Mouse (Mus musculus): ENCODE data around the gene Cry2. TPM values are rescaled to one million over a fixed set of nuclear protein-coding genes. Genes with fewer than 3 reads are reported as not detected.
"Not testable (repeated sequence)": the region's sequence is repeated elsewhere in the genome, so short reads cannot be mapped to it uniquely, and the experiment has no call there.

Cry2 gene
- total RNA-seq, 2 experiments from 2014 or later = 22.7 to 27.3 TPM

- peak; percentile 62 for DNase-seq
- intact Hi-C loops (cut with DNase I; ENCODE audit: low total_unique reads) = no loop called here
These were observed 9.2 kb downstream of the Cry2 start for GRCm38 (mm10) chr2:92424462-92425308.

GRCm38 (mm10) chr2:92423702-92424461 lies 10.0 kb downstream of the Cry2 start:
- intact Hi-C loops (cut with DNase I; ENCODE audit: low total_unique reads) = no loop called here
- peak; percentile 96 for DNase-seq

- DNase-seq = no peak
- intact Hi-C loops (cut with DNase I; ENCODE audit: low total_unique reads) = no loop called here
These were observed 10.7 kb downstream of the Cry2 start for GRCm38 (mm10) chr2:92423156-92423555.

DNA sequence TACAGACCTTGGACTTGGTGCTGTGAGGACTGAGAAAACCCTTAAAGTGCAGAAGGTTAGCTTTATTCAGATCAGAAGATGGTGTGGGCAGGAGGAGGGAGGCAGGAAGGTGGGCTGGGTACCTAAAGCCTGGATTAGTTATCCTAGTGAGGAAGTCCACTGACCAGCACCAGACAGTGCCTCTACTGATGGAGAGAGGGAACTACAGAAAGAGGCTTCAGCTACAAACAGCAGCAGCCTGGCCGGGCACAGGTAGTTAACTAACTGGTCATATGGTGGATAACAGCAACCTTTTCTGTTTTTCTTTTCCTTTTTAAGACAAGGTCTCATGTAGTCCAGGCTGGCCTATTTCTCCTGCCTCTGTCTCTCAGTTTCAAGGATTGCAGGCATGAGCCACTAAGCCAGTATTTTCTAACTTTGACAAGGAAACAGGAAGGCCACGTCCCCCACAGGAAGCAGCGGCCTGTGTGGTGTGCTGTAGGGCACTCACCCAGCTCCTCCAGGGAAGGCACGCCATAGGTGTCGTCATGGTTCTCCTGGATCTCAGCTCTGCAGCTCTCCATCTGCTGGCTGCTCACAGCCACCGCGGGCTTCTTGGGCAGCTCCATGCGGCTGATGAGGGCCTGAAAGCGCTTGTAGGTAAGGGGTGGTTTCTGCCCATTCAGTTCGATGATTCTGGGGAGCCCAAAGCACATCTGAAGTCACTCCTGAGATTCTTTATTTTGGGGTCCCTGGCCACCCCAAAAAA lies 11.3 kb downstream of the Cry2 start:
- no peak for DNase-seq
- intact Hi-C loops (cut with DNase I; ENCODE audit: low total_unique reads) = no loop called here

DNA sequence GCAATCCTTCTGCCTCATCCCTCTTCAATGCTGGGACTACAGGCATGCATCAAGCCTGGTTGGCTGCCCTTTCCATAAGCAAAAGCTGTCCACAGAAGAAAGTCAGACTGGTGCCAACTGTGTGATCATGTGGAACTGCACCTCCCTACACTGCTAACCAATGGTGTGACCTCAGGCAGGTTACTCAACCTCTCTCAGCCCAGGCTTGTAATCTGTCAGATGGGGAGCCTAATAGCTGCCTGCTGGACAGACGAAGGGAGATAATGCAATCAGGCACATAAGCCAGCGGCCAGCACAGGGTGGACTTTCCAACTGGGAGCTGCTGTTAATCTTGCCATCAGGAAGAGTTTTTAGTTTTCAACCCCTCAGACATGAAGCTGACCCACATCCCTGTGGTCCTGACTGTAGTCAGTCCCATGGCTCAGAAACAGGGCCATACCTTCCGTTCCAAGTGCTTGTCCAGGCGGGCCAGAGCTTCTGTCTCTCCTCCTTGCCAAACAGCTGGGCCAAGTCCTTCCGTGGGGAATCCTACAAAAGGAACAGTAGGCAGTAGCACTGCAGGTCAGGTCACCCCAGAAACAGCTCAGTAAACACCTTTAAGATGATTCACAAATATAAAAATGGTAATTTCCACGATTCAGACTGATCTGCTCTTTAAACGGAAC lies 12.0 kb downstream of the Cry2 start:
- DNase-seq = no peak

GRCm38 (mm10) chr2:92411705-92412104 lies 22.1 kb downstream of the Cry2 start:
- intact Hi-C loops (cut with DNase I; ENCODE audit: low total_unique reads) = no loop called here
- DNase-seq = no peak

More for the DNA sequence above, 12.0 kb downstream of the Cry2 start:
- intact Hi-C loops (cut with DNase I; ENCODE audit: low total_unique reads) = no loop called here

GRCm38 (mm10) chr2:92408309-92409045 lies 25.4 kb downstream of the Cry2 start:
- intact Hi-C loops (cut with DNase I; ENCODE audit: low total_unique reads) = no loop called here
- no peak for DNase-seq

DNA sequence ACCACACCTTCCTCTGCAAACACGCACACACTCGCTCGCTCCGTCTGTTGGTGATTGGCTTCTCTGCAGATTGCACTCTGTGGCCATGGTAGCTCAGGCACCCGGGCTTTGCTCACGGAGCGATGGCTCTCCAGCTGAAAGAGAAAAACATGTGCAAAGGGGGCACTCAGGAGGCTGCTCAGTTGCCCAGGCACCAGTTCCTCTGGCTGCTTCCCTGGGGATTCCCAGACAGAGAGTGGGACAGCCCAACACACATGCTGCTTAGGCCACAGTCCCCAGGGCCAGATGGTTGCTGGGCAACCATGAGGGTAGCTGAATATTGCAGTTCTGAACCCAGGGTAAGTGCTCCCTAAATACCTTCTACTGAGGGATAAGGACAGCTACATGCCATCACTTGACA lies 28.2 kb downstream of the Cry2 start:
- intact Hi-C loops (cut with DNase I; ENCODE audit: low total_unique reads) = no loop called here

GRCm38 (mm10) chr2:92404737-92405136 lies 29.1 kb downstream of the Cry2 start:
- intact Hi-C loops (cut with DNase I; ENCODE audit: low total_unique reads) = no loop called here
- DNase-seq = no peak

More for the DNA sequence above, 28.2 kb downstream of the Cry2 start:
- no peak for DNase-seq

DNA sequence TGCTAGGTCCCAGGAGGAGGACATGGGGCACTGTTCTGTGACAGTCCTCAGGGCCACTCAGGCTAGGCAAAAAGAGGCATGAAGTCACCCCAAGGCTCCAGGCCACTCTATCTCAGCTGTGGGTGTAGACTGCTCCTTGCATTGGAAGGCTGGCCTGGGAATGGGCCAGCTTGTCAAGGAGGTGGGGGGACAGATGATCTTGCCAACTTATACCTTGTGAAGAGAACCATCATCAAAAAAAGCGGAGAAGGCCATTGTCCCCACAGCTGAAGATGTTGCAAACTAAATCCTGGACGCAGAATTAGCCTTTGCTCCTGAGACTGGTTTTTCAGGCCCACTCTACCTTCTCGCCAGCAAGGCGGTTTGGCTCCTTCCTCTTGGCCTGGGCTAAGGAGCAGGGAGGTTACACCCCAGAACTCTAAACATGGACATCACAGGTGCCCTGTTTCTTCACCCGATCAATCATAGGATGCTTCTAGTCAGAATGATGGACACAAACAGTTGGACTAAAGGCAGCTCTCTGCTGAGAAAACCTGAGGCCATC lies 30.0 kb downstream of the Cry2 start:
- intact Hi-C loops (cut with DNase I; ENCODE audit: low total_unique reads) = no loop called here
- DNase-seq = no peak

GRCm38 (mm10) chr2:92402591-92403326 lies 31.1 kb downstream of the Cry2 start:
- DNase-seq = no peak
- intact Hi-C loops (cut with DNase I; ENCODE audit: low total_unique reads) = no loop called here

- no peak for DNase-seq
- intact Hi-C loops (cut with DNase I; ENCODE audit: low total_unique reads) = no loop called here
These were observed 32.7 kb downstream of the Cry2 start, which contains the start of gene Mapk8ip1 for GRCm38 (mm10) chr2:92401091-92401561. Gene Mapk8ip1 (minus strand): TSS chr2:92401263.

DNA sequence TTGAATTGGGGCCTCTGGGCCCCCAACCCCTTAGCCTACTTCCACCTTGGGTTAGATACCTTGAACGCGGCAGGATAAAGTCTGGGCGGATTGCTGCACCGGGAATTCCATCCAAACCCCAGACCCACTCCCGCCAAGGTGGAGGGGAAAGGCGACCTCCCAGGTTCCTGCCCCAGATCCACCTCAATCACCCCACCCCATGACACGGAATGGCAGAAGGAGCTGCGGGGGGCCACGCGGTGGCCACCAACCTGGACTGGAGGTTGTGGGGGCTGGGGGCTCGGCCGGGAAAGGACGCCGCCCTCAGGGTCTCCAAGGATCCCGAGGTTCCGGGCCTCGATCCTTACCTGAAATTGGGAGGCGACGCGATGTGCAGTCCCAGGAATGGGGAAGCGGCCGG lies 33.2 kb downstream of the Cry2 start:
- intact Hi-C loops (cut with DNase I; ENCODE audit: low total_unique reads) = no loop called here
- no peak for DNase-seq

DNA sequence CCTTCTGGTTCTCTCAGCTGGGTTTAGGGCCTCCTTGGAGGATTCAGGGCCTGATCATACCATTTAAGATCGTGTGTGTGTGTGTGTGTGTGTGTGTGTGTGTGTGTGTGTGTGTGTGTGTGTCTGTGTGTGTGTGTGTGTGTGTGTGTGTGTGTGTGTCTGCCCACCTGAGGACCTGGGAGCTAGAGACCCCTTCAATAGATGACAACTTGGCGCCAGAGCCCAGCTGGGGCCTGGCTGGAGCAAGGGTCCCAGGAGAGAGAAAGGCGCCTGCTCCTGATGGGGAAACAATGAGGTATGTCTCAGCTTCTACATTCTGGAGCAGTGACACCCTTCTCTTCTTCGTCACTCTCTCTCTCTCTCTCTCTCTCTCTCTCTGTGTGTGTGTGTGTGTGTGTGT lies 34.0 kb downstream of the Cry2 start:
- intact Hi-C loops (cut with DNase I; ENCODE audit: low total_unique reads); DNase-seq: not testable (repeated sequence)

GRCm38 (mm10) chr2:92397436-92397835 lies 36.4 kb downstream of the Cry2 start:
- intact Hi-C loops (cut with DNase I; ENCODE audit: low total_unique reads) = loop anchor here (2.0 kb wide), 1 partner anchor 21 kb away; no protein-coding TSS in a partner anchor
- DNase-seq = no peak

DNA sequence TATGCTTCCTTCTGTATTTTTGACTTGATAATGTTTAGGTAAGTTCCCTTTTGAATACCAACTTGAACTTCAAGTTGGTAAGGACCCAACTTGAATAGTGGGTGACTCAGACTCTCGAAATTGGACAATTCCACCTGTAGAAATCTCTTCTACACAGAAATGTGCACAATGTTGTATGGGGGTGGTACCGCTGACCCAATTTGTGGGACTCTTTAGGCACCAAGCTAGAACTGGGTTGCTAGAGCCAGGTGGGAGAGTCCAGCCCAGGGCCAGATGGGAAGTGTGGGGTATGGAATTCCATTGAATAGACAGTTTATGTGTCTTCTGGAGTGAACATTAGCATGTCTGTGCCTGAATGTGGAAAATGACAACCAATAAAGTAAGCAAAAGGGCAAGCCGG lies 38.3 kb downstream of the Cry2 start:
- intact Hi-C loops (cut with DNase I; ENCODE audit: low total_unique reads) = no loop called here
- DNase-seq = no peak

DNA sequence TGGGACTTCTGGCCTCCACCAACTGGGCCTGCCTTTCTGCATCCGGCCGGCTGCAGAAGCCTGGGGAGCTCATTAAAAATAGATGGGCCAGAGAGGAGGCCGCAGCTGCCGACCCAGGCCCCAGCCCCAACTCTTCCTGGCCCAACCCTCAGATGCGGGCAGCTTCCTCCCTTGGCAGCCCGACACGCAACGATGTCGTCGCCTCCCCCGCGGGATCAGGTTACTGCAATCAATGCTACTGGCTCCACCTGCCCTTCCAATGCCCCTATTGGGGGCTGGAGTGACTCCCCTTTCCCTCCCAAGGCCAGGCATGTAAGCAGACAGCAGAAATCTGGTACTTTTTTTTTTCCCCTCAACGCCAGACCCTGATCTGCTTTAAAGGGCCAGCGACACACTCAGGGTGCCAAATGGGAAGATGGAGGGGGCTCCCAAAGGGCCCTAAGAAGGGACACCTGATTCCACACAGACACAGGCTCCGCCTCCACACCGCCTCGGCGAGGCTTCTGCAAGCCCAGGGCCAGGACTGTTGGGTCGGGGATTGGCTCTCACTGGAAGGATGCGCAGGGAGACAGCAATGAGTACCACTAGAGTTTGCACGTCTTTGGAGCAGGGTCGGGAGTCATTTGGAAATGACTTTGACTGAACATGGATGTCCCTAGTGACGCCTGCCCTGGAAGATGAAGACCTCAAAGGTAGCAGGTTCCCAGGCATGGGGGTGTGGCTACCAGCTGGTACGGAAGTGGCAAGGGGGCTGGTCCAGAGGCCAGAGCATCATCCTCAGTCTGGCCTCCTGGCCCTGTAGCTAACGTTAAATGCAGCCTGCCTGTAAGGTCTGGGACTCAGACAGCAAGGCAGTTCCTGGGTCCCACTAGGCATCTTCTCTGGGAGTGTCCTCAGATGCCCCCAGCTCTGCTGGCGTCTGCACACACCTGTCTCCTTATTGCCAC lies 41.3 kb downstream of the Cry2 start:
- intact Hi-C loops (cut with DNase I; ENCODE audit: low total_unique reads) = no loop called here
- DNase-seq = peak; percentile 53
